Mouse (Mus musculus) erythroblast, embryonic 14.5 days (primary cell): ENCODE measurements around the gene Ccdc38. TPM values are rescaled to one million over a fixed set of nuclear protein-coding genes. Genes with fewer than 3 reads are reported as not detected.

Source experiments
- H3K27me3 ChIP-seq: 2 replicates; pipeline ENCODE4 v1.6.1; 2012; ENCODE audit warnings: inconsistent platforms; ENCODE audit not compliant: control insufficient read depth
- H3K36me3 ChIP-seq: 2 replicates; pipeline ENCODE4 v1.6.1; 2012; ENCODE audit warnings: mild to moderate bottlenecking, inconsistent platforms; ENCODE audit not compliant: control insufficient read depth
- H3K4me1 ChIP-seq: 2 replicates; pipeline ENCODE4 v1.6.1; 2012; ENCODE audit warnings: inconsistent platforms; ENCODE audit not compliant: control insufficient read depth
- H3K4me3 ChIP-seq: replicated peaks from 2 replicates; pipeline ENCODE3; 2012; ENCODE audit warnings: moderate library complexity, mild to moderate bottlenecking, inconsistent platforms
- H3K9me3 ChIP-seq: 2 replicates; pipeline ENCODE4 v1.6.1; 2012; ENCODE audit warnings: low read length, inconsistent platforms, mixed read lengths; ENCODE audit not compliant: control insufficient read depth
- GATA1 ChIP-seq: IDR thresholded peaks from 2 replicates; pipeline ENCODE4 v1.6.1; 2012; ENCODE audit warnings: low read length, inconsistent platforms, mixed read lengths
- TAL1 ChIP-seq: IDR thresholded peaks from 3 replicates; pipeline ENCODE4 v1.6.1; 2012; ENCODE audit warnings: low read length, inconsistent platforms, mixed read lengths
- polyA plus RNA-seq: library from polyadenylated mRNA; stranded (reverse); fragments of >175 nt; gene quantifications from 2 replicates; pipeline ENCODE4 v1.2.3, GENCODE M21; 2012

Gene Ccdc38
- polyA plus RNA-seq, 1 experiment = not detected

GRCm38 (mm10) chr10:93518620-93519019 lies 21.8 kb upstream of the Ccdc38 start:
- no peaks in the 10 kb centered on the region for H3K9me3 ChIP-seq
- no peaks in the 10 kb centered on the region for H3K36me3 ChIP-seq
- TF ChIP-seq TAL1 = no peak
- no peak for TF ChIP-seq GATA1
- H3K27me3 ChIP-seq = no peaks in the 10 kb centered on the region
- no peak overlapping the region for H3K4me3 ChIP-seq
- no peaks in the 10 kb centered on the region for H3K4me1 ChIP-seq

DNA sequence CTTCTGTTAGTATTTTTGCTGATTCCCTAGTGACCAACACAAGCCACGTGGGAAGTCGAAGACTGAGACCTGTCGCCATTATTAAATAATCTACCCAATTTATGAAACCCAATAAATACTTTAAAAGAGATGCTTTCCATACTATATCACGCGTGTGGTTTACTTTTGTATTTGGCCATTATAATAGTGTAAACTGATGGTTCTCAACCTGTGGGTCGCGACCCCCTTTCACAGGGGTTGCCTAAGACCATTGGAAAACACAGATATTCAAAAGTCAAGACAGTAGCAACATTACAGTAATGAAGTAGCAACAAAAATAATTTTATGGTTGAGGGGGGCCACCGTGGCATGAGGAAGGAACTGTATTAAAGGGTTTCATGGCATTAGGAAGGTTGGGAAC lies 21.3 kb upstream of the Ccdc38 start:
- H3K36me3 ChIP-seq = no peaks in the 10 kb centered on the region
- H3K4me3 ChIP-seq = no peak overlapping the region
- H3K27me3 ChIP-seq = no peaks in the 10 kb centered on the region
- TF ChIP-seq TAL1 = no peak
- TF ChIP-seq GATA1 = no peak
- no peaks in the 10 kb centered on the region for H3K4me1 ChIP-seq
- no peaks in the 10 kb centered on the region for H3K9me3 ChIP-seq

GRCm38 (mm10) chr10:93519756-93520155 lies 20.7 kb upstream of the Ccdc38 start:
- Histone ChIP-seq H3K9me3 (no peaks in the 10 kb centered on the region), H3K4me1 (no peaks in the 10 kb centered on the region), H3K27me3 (no peaks in the 10 kb centered on the region), H3K36me3 (no peaks in the 10 kb centered on the region), H3K4me3 (no peak overlapping the region)
- TF ChIP-seq TAL1 = no peak
- no peak for TF ChIP-seq GATA1

DNA sequence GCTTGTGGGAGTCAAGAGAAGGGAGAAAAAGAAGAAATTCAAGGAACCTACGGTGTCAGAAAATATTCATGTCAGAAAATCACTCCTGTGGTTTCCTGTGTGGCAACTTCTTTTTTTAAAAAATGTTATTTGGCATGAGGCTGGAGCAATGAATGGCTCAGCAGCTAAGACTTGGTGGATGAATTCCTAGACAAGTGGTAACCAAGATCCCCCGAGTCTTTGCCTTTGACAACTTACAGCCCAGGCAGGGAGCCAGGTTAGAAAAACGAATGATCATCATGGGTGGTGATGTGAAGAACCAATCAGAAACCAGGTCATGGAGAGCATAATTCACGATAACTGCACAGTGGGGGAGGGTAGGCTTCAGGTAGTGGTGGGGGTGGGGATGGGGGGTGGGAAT lies 19.4 kb upstream of the Ccdc38 start:
- TF ChIP-seq TAL1 (no peak), GATA1 (no peak)
- Histone ChIP-seq H3K4me3 (no peak overlapping the region), H3K4me1 (no peaks in the 10 kb centered on the region), H3K9me3 (no peaks in the 10 kb centered on the region), H3K36me3 (no peaks in the 10 kb centered on the region; the same call in 1 of the 2 replicates), H3K27me3 (no peaks in the 10 kb centered on the region)

- Histone ChIP-seq H3K4me1 (no peaks in the 10 kb centered on the region), H3K4me3 (no peak overlapping the region), H3K27me3 (no peaks in the 10 kb centered on the region), H3K36me3 (no peaks in the 10 kb centered on the region; the same call in 1 of the 2 replicates), H3K9me3 (0 out of 2 replicates have a peak, but pooled peaks cover 2% of the 10 kb centered on the region)
- TF ChIP-seq TAL1 = no peak
- no peak for TF ChIP-seq GATA1
Measured at GRCm38 (mm10) chr10:93525329-93525728, 15.1 kb upstream of the Ccdc38 start.

DNA sequence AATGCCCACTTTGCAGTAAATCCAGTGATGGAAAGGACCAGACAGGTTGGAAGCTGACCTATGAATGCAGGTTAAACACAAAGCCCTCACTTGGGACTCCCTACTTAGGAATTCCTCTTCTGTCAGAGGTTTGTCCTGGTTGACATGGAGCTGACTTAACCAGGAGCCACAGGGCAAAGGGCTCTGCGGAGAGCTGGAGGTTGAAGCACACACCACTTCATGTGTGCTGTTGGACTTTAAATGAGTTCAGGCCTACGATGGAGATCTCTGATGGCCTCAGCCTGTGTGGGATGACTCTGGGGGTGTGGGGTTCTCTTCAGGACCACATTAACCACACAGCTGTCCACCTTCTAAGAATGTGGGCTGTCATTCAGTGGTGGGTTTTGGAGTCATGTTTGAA lies 2.1 kb upstream of the Ccdc38 start:
- Histone ChIP-seq H3K9me3 (no peaks in the 10 kb centered on the region), H3K4me1 (peaks cover 9% of the 10 kb centered on the region), H3K27me3 (peaks cover 25% of the 10 kb centered on the region), H3K36me3 (peaks cover 3% of the 10 kb centered on the region; the same call in 1 of the 2 replicates), H3K4me3 (no peak overlapping the region)
- TF ChIP-seq TAL1 (no peak), GATA1 (no peak)

- peaks cover 25% of the 10 kb centered on the region for H3K27me3 ChIP-seq
- no peak overlapping the region for H3K4me3 ChIP-seq
- peaks cover 3% of the 10 kb centered on the region; the same call in 1 of the 2 replicates for H3K36me3 ChIP-seq
- TF ChIP-seq TAL1 = no peak
- no peaks in the 10 kb centered on the region for H3K9me3 ChIP-seq
- peaks cover 9% of the 10 kb centered on the region for H3K4me1 ChIP-seq
Measured at GRCm38 (mm10) chr10:93538818-93539217, 1.6 kb upstream of the Ccdc38 start.

DNA sequence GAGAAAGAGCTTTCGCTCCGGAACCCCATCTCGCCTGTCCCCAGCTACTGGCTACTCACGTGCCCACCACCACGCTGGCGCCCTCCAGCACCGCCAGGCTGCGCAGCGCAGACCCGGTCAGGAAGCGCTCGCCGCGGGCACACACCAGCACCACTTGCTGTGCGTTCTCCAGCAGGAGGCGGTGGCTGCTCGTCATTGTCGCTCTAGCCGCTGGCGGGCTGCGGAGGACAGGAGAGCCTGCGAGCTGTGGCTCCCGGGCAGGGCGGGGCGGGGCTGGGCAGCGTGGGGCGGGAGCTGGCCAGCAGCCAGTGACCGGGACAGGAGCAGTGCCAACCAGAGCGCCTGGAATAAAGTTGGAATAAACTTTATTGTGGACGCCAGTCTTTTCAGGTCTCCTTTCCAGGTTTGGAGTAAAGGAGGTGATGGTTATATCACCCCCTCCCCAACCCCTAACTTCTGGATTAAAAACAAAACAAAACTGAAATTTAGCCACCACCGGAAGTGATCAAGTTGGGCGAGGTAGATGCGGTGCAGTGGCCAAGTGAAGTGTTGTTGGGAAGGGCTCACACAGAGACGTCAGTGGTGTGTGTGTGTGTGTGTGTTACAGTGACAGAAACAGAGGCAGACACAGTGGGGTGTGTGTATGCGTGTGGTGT lies 529 bp upstream of the Ccdc38 start, which contains the start of gene Amdhd1:
TSS of gene Amdhd1 (minus strand) at position 259 of the 656 bp plus-strand sequence.
- no peaks in the 10 kb centered on the region for H3K9me3 ChIP-seq
- peak within 1 kb of the TSS; percentile 54 for H3K4me3 ChIP-seq
- peaks cover 21% of the 10 kb centered on the region for H3K27me3 ChIP-seq
- no peaks in the 10 kb centered on the region for H3K36me3 ChIP-seq
- H3K4me1 ChIP-seq = peaks cover 9% of the 10 kb centered on the region
- TF ChIP-seq GATA1 (no peak), TAL1 (no peak)

- peaks cover 20% of the 10 kb centered on the region for H3K27me3 ChIP-seq
- no peaks in the 10 kb centered on the region for H3K36me3 ChIP-seq
- no peaks in the 10 kb centered on the region for H3K9me3 ChIP-seq
- H3K4me3 ChIP-seq = no peak overlapping the region
- no peak for TF ChIP-seq GATA1
- no peak for TF ChIP-seq TAL1
- H3K4me1 ChIP-seq = peaks cover 9% of the 10 kb centered on the region
Measured at GRCm38 (mm10) chr10:93541585-93541984, 1.2 kb downstream of the Ccdc38 start.

DNA sequence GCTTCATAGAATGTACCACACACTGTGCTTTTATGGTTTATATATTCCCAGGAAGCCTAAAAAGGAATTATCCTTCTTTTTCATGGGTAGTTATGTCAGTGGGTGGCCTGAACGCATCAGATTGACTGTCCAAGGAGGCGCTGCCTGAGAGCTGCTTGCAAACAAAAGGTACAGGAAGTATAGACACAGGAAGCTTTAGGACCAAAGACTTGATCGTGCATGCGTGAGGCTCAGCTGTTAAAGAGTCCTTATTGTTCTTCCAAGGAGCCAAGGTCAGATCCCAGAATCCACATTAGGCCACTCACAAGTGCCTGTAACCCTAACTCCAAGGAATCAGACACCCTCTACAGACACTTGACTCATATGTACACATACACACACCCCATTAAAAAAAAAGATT lies 1.9 kb downstream of the Ccdc38 start:
- H3K4me3 ChIP-seq = no peak overlapping the region
- TF ChIP-seq TAL1 = no peak
- TF ChIP-seq GATA1 = no peak
- no peaks in the 10 kb centered on the region for H3K9me3 ChIP-seq
- peaks cover 18% of the 10 kb centered on the region for H3K27me3 ChIP-seq
- no peaks in the 10 kb centered on the region for H3K36me3 ChIP-seq
- H3K4me1 ChIP-seq = peaks cover 9% of the 10 kb centered on the region
